Mouse (Mus musculus): ENCODE results near the gene Tcp11x2.

The Tcp11x2 gene

GRCm38 (mm10) chrX:135693633-135694032, at the start of gene Tcp11x2:
Tcp11x2 (minus strand) TSS chrX:135693790.
- no peak for DNase-seq

GRCm38 (mm10) chrX:135743056-135743355, 49.4 kb upstream of the Tcp11x2 start:
- DNase-seq = no peak

DNA sequence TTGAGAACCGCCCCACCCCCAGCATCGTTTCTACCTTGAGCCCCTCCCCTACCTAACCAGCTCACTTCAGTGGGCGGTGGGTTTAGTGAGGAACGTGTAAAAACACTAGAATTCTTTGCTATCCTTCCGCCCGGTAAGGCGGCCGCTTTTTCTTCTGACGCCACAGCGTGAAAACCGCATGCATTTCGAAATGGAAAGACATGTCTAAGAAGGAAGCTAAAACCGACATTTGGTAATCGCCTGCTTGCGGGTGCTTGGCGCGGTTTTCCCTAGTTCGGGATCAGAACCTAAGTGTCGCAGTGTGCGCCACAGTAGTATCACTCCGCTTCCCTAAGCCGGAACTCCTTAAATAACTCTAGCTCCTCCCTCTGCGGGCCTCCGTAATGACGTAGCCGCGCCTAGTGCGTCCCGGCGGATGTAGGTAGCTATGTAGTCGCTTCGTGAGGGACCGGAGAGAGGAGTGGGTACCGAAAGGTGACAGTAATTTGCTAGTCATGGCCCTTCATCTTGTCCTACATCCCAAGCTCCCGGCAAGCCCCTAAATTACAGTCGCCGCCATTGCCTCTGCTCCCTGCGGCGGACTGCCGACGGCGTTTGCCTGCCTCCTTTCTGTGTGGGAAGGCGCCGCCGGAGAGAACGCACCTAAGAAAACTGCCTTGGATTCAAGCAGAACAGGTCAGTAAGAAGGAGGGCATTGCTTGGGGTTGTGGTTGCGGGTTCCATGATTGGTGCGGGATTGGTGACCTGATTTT, 48.9 kb upstream of the Tcp11x2 start, which contains the start of the genes Armcx5 and Gprasp1:
Armcx5 (plus strand) TSS at position 430 of the 752 bp plus-strand sequence.
Gprasp1 (plus strand) TSS at position 430 of the 752 bp plus-strand sequence.
- DNase-seq = peak; percentile 91 to 93

DNA sequence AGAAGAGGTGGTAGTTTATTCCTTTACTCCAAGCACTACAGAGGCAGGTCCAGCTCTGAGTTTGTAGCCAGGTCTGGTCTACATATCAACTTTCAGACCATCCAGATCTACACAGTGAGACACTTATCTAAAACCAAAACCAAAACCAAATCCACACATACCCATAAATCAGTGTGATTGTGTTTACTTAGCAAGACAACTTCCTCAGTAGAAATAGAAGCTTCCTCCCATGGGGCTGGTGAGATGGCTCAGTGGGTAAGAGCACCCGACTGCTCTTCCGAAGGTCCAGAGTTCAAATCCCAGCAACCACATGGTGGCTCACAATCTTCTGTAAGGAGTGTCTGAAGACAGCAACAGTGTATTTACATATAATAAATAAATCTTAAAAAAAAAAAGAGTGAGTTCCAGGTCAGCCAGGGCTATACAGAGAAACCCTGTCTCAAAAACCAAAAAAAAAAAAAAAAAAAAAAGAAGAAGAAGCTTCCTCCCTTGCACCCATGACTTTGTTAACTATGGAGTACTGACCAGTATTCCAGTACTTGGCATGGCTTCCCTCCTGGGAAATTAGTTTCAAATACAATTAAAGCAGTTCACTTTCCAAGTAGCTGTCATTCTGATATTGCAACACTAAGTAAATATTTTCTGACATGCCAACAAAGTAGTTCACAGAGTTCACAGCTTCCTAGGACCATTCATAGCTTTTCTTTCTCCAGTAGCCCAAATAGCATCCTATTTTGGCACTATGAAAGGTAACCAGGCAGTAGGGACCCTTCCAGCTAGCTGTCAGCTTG, 45.3 kb upstream of the Tcp11x2 start:
- DNase-seq = peak in 1 of 2 experiments; percentile 0

GRCm38 (mm10) chrX:135725161-135725560, 31.6 kb upstream of the Tcp11x2 start, which contains the start of gene Tmsb15a:
Tmsb15a (minus strand) TSS chrX:135725261.
- DNase-seq = no peak

DNA sequence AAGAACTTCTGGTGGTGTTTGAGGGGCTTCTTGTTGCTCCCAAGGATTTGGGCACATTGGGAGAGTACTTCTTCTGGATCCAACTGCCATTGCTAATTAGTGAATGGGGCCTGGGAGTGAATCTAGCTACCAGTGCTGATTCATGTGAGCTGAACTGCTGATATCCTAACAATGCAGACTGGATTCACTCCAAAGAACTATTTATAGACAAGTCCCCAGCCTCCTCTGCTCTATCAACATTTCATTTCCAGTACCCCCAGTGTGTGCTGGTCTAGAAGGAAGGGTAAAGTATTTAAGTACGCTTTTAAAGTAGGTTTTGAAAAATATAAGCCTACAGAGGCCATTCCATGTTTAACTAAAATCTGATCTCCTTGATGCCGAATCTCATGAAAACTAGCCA, 19.3 kb upstream of the Tcp11x2 start:
- no peak for DNase-seq

GRCm38 (mm10) chrX:135704349-135704748, 10.8 kb upstream of the Tcp11x2 start:
- DNase-seq = no peak

GRCm38 (mm10) chrX:135703111-135703510, 9.5 kb upstream of the Tcp11x2 start:
- DNase-seq = no peak

- DNase-seq = no peak
Measured at GRCm38 (mm10) chrX:135687802-135688201, 5.8 kb downstream of the Tcp11x2 start.

- no peak for DNase-seq
Measured at GRCm38 (mm10) chrX:135681858-135682257, 11.7 kb downstream of the Tcp11x2 start.

DNA sequence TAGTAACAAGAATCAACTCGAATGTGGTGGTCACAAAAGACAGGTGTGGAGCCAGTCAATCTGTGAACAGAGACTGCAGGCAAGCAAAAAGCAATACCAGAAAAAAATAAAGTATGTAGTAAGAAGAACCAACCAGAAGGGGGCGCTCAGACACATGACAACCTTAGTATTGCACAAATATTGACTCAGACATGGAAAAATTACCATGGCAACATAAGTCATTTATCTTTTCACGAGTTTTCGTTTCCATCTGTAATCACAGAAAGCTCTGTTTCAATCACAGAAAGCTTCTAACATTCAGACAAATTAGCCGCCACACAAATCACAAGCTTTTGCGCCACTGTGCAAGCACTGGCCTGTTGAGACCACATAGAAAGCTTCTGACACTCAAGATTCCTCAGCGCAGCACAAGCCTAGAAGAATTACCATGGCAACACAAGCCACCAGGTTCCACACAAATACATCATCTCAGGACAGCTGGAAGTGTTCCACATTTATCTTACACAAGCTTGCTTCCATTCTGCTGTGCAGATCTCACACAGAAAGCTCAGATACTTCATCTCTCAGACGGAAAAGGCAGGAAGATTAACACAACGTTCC, 41.3 kb downstream of the Tcp11x2 start:
- DNase-seq = peak; percentile 2 to 29

GRCm38 (mm10) chrX:135627605-135628004, 66.0 kb downstream of the Tcp11x2 start, which contains the start of gene Prame:
Prame (minus strand) TSS chrX:135627705.
- DNase-seq = no peak

Data from kidney, postnatal 36 days (tissue).